In genomic region chr2:127501061-127501460, GRCm38 (mm10) we compare ENCODE assay signal across 9 mouse cellular contexts. TPM values are rescaled to one million over a fixed set of nuclear protein-coding genes. Genes with fewer than 3 reads are reported as not detected.
DNase-seq lines count a peak whose midpoint lies in the region; ATAC-seq and TF ChIP-seq lines count a peak whose summit lies in the region.
"Had no signal": no experiment of that assay in that cellular context is flagged by ENCODE, and none has a peak within 500 bp of the region (broad histone marks: within the 10 kb centered on the region; RNA-seq: fewer than 3 reads in every experiment).

No protein-coding gene starts in this region.

- no peaks in the 10 kb centered on the region for H3K4me1 ChIP-seq in heart, embryonic 10.5 days
- peaks cover 3% of the 10 kb centered on the region for H3K4me1 ChIP-seq in liver, adult 2 months (ENCODE audit: control insufficient read depth, insufficient read depth, low read length)

- H3K9ac ChIP-seq in liver, adult 2 months (ENCODE audit: low read depth, low read length): no peak overlapping the region

- 50% methylated on average over 7 of the region's 7 CpGs for WGBS in heart, embryonic 10.5 days
- whole genome bisulfite sequencing in liver, adult 2 months: 51% methylated on average over 7 of the region's 7 CpGs

- no peak overlapping the region for H3K27ac ChIP-seq in heart, embryonic 10.5 days
- H3K27ac ChIP-seq in liver, adult 2 months (replicated peaks; ENCODE audit: insufficient read depth, low read depth, low read length): no peak overlapping the region

- peak; percentile 80 for TF ChIP-seq CTCF in liver, adult 2 months (IDR thresholded peaks at IDR 0.05; ENCODE audit: low read depth, low read length)

- no peaks in the 10 kb centered on the region for H3K79me2 ChIP-seq in liver, adult 2 months (ENCODE audit: control insufficient read depth, insufficient read depth, low read length)

- no peak overlapping the region for H3K4me3 ChIP-seq in heart, embryonic 10.5 days
- no peak overlapping the region for H3K4me3 ChIP-seq in liver, adult 2 months (ENCODE audit: insufficient read depth, low read depth, low read length)

- ATAC-seq in cerebellum, adult (ENCODE audit: insufficient number of reproducible peaks, low FRiP score, low TSS enrichment): no peak
- peak; percentile 57 for ATAC-seq in common myeloid progenitor, adult 5-6 weeks (replicated peaks; ENCODE audit: low read depth, poor library complexity, severe bottlenecking)

- DNase-seq in cerebellum, adult 11-12 months: peak; percentile 55
- peak; percentile 51 to 72 for DNase-seq in right cerebral cortex, adult 2 months (ENCODE audit: low spot score in 2 of 2)
- no peak for DNase-seq in right cerebral cortex, postnatal 4 days
- peak; percentile 81 for DNase-seq in heart, embryonic 10.5 days (ENCODE audit: low spot score)
- peak; percentile 28 for DNase-seq in liver, adult 2 months (ENCODE audit: extremely low read depth, low read depth, low spot score)
- peak; percentile 26 to 66 for DNase-seq in spleen, postnatal 10 days (ENCODE audit: low spot score in 2 of 2)

- H3K36me3 ChIP-seq in heart, embryonic 10.5 days: no peaks in the 10 kb centered on the region
- H3K36me3 ChIP-seq in liver, adult 2 months (ENCODE audit: control insufficient read depth, insufficient read depth, low read length): no peaks in the 10 kb centered on the region

- TF ChIP-seq POLR2A in liver, adult 2 months (IDR thresholded peaks at IDR 0.05; ENCODE audit: extremely low read depth, insufficient read depth, low read length): no peak

- H3K27me3 ChIP-seq in heart, embryonic 10.5 days (ENCODE audit: insufficient read depth, poor library complexity, severe bottlenecking): peaks cover 53% of the 10 kb centered on the region
- H3K27me3 ChIP-seq in liver, adult 2 months (ENCODE audit: control insufficient read depth, insufficient read depth, low read length): no peaks in the 10 kb centered on the region

- no peaks in the 10 kb centered on the region for H3K9me3 ChIP-seq in heart, embryonic 10.5 days

RNA-seq across cellular contexts. Expression of gene Kcnip3, which starts 20.8 kb away (rescaled TPM):
- 2.5 and 4.0 TPM in 2 replicates for total RNA-seq in common myeloid progenitor, adult 5-6 weeks (2017)
- 1.7 and 2.1 TPM in 2 replicates for polyA plus RNA-seq in heart, embryonic 10.5 days (2016; fragmentation: Nextera tagmentation; extraction: Ambion mirVana)
- total RNA-seq in liver, adult 2 months (2014; rRNA removed): 0.09 and 0.67 TPM in 2 replicates
- 0.25 and 0.45 TPM in 2 replicates for polyA plus RNA-seq in liver, adult 2 months (2012; rRNA removed)

RNA-seq across cellular contexts. Expression of gene Prom2, which starts 40.2 kb away (rescaled TPM):
- not detected in 2 replicates for total RNA-seq in common myeloid progenitor, adult 5-6 weeks (2017)
- 0.33 and 1.2 TPM in 2 replicates for polyA plus RNA-seq in heart, embryonic 10.5 days (2016; fragmentation: Nextera tagmentation; extraction: Ambion mirVana)
- 0.07 TPM in 1 of 2 replicates, not detected in the other for total RNA-seq in liver, adult 2 months (2014; rRNA removed)
- polyA plus RNA-seq in liver, adult 2 months (2012; rRNA removed): 5.9 TPM in 1 of 2 replicates, not detected in the other
- polyA plus RNA-seq: neural tube, embryonic 14.5 days had no signal

RNA-seq across cellular contexts. Expression of gene Fahd2a, which starts 56.7 kb away (rescaled TPM):
- 5.6 and 12.8 TPM in 2 replicates for total RNA-seq in common myeloid progenitor, adult 5-6 weeks (2017)
- 24.5 and 27.8 TPM in 2 replicates for polyA plus RNA-seq in heart, embryonic 10.5 days (2016; fragmentation: Nextera tagmentation; extraction: Ambion mirVana)
- total RNA-seq in liver, adult 2 months (2014; rRNA removed): 17.5 and 18.5 TPM in 2 replicates
- 21.5 and 27.3 TPM in 2 replicates for polyA plus RNA-seq in liver, adult 2 months (2012; rRNA removed)
